Mouse (Mus musculus) CD4-positive naive resting alpha-beta T cell, adult 76 days (primary cell): Measurements from ENCODE around the gene Nphp1. TPM values are rescaled to one million over a fixed set of nuclear protein-coding genes. Genes with fewer than 3 reads are reported as not detected.

Source experiments
- total RNA-seq: library from RNA; stranded (reverse); gene quantifications from one replicate; pipeline ENCODE4 v1.2.4, GENCODE M21; 2023

The Nphp1 gene
- total RNA-seq, result not detected

DNA sequence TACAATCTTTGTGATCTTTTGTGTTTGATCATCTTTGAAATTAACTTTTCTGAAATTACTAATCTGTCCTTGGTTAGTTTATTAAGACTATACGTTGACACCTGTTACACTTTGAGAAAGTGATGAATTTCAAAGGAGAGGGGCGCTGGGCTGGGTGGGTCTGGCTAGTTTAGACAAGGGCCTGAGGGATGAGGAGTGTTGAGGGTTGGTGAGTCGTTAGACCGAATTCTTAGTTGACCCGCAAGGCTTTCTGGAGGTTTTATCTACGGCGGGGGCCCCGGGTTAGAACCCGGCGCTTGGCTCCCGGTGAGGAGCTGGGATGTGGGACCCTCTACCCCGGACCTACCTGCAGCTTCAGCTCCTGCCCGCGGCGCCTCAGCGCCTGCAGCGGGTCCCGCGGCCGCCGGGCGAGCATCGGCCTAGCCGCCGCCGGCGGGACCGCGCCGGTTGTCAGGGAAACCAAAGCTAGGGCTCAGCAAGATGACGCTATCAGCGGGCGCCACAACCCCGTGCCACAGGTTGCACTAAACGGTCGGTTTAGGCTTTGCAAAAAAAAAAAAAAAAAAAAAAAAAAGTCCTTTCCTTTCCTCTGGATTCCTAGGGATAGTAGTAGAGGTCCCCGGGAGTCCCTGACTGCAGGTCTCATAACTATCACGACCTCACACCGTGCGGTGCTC lies at the start of gene Nphp1:
Gene Nphp1, minus strand, starts transcription at position 458 of the 677 bp plus-strand sequence.

GRCm38 (mm10) chr2:127831401-127832102 lies 42.9 kb upstream of the Nphp1 start, which contains the start of gene Bub1:
Bub1 (minus strand) TSS chr2:127831865.

DNA sequence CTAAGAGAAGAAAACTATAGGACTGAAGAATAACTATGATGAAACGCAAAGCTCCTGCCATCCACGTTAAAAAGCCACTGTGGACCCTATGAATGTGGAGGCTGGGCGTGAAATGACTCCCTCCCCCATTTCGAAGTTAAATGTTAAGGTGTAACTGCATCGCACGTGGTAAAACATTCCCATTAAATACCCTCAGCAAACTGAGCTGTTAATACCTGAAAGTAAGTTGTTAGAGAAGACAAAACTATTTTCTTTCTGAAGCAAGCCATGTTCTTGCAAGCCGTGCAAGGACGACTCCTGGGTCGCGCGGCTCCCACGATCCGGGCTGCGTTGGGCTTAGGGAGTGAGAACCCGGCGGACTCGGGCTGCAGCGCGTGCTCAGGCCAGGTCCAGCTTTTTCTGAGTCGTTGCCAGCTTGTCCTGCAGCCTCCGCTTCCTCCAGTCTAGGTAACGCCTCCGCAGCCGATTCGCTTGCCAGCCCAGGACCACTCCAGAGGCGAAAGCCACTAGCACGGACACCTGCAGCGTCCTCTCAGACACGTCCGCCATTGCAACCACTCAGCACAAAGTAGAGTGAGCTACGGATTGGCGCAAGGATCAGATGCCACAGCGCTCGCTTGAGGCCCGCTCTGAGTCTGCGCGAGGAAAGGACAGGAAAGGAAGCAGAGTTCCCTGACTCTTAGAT lies 3.4 kb upstream of the Nphp1 start, which contains the start of gene Mtln:
Gene Mtln, minus strand, starts transcription at position 570 of the 685 bp plus-strand sequence.

DNA sequence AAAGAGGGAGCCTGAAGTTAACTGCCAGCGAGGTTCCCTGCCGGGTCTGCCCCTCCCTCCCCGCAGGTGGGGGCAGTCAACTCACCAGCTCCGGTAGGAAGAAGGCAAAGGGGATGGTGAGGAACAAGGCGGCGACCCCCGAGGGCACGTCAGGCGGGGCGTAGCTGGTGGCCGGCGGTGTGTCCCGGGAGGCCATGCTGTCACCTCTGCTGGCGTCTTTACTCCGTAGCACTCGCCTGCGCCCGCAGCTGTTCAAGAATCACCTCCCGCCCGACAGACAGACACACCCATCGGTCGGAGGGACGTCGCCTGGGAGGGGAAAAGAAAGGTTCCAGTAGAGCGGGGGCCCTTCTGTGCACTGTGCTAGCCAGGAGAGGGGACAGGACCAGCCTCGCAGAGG lies 59.0 kb downstream of the Nphp1 start, which contains the start of gene Mall:
Gene Mall, minus strand, starts transcription at position 262 of the 400 bp plus-strand sequence.

Other genes with a start within 250 kb of the Nphp1 start
- not detected for gene Prom2, start 247.4 kb downstream of the Nphp1 start, total RNA-seq
- 3.3 TPM for gene Zfp661, start 201.8 kb downstream of the Nphp1 start, total RNA-seq
- 163 TPM for gene Mrps5, start 201.7 kb downstream of the Nphp1 start, total RNA-seq
- gene Mal, start 132.2 kb downstream of the Nphp1 start, total RNA-seq, result not detected
- gene Mall, start 59.0 kb downstream of the Nphp1 start, total RNA-seq, result not detected
- 9.3 TPM for gene Mtln, start 3.6 kb upstream of the Nphp1 start, total RNA-seq
- 0.44 TPM for gene Bub1, start 43.0 kb upstream of the Nphp1 start, total RNA-seq
- gene Acoxl, start 50.0 kb upstream of the Nphp1 start, total RNA-seq, result 3.2 TPM